Comparison of ENCODE assay signal across 22 mouse cellular contexts in the genomic region with DNA sequence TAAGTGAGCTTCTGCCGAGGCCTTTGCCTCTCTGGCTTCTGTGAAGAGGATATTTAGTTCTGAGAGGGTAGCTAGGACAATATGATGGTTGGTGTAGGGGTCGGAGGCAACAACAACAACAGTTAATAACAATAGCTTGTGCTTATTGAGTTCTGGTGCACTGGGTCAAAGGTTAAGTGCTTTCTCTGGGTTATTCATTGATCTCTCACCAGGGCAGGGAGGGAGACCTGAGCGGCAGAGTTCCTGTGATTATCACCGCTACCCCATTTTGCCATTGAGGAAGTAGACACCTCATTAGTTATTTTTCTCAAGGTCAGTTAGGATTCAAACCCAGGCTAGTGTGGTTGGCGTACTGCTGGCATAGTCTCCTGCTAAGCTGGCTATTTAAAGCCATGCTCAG.
"Had no signal": no experiment of that assay in that cellular context is flagged by ENCODE, and none has a peak within 500 bp of the region (broad histone marks: within the 10 kb centered on the region; RNA-seq: fewer than 3 reads in every experiment).

No protein-coding gene starts in this region.

- H3K4me2 ChIP-seq: limb, embryonic 12.5 days; limb, embryonic 15.5 days; lung, embryonic 15.5 days; midbrain, embryonic 13.5 days; neural tube, embryonic 13.5 days had no signal

- H3K9me3 ChIP-seq: limb, embryonic 15.5 days; lung, embryonic 15.5 days; midbrain, embryonic 10.5 days; midbrain, embryonic 13.5 days; neural tube, embryonic 13.5 days had no signal

- H3K27me3 ChIP-seq: limb, embryonic 12.5 days; limb, embryonic 15.5 days; lung, embryonic 15.5 days; midbrain, embryonic 13.5 days; neural tube, embryonic 13.5 days had no signal

- H3K36me3 ChIP-seq: lung, embryonic 15.5 days; neural tube, embryonic 13.5 days had no signal

- H3K4me1 ChIP-seq: megakaryocyte, embryonic 14.5 days had no signal

- ATAC-seq: inflammation-experienced regulatory T-cells, adult 6 months; midbrain, embryonic 13.5 days; midbrain, embryonic 16.5 days had no signal

- H3K9ac ChIP-seq: limb, embryonic 12.5 days; limb, embryonic 15.5 days; liver, embryonic 14.5 days; lung, embryonic 15.5 days; midbrain, embryonic 13.5 days; neural tube, embryonic 13.5 days had no signal

- DNase-seq: kidney, postnatal 10 days; kidney, postnatal 4 days; left cerebral cortex, postnatal 4 days; lung, adult 18-20 months; lung, postnatal 10 days; lung, postnatal 36 days; retina, postnatal 1 day; thymus, adult 2 months; thymus, postnatal 14 days; thymus, postnatal 4 days had no signal

- H3K27ac ChIP-seq: limb, embryonic 12.5 days; limb, embryonic 15.5 days; liver, embryonic 14.5 days; lung, embryonic 15.5 days; midbrain, embryonic 10.5 days; midbrain, embryonic 13.5 days; neural tube, embryonic 13.5 days; stomach, postnatal 0 days had no signal

- H3K4me3 ChIP-seq: limb, embryonic 12.5 days; limb, embryonic 15.5 days; lung, embryonic 15.5 days; megakaryocyte, embryonic 14.5 days; midbrain, embryonic 10.5 days; midbrain, embryonic 13.5 days; myocyte; neural tube, embryonic 13.5 days had no signal
